Comparison of ENCODE assay signal across 24 mouse cellular contexts in genomic region chr10:28614396-28614795, GRCm38 (mm10). TPM values are rescaled to one million over a fixed set of nuclear protein-coding genes. Genes with fewer than 3 reads are reported as not detected.
"Had no signal": no experiment of that assay in that cellular context is flagged by ENCODE, and none has a peak within 500 bp of the region (broad histone marks: within the 10 kb centered on the region; RNA-seq: fewer than 3 reads in every experiment).

No protein-coding gene starts in this region.

- H3K27me3 ChIP-seq: liver, embryonic 12.5 days; midbrain, embryonic 12.5 days; neural tube, embryonic 13.5 days; neural tube, embryonic 15.5 days had no signal

- DNase-seq: lung, adult 18-20 months; lung, postnatal 4 days; midbrain, embryonic 14.5 days; retina, postnatal 1 day; right cerebral cortex, adult 18-20 months; right cerebral cortex, postnatal 25 days; right cerebral cortex, postnatal 4 days; spleen, adult 18-20 months; thymus, adult 18-20 months; thymus, postnatal 14 days; thymus, postnatal 36 days had no signal

- H3K4me3 ChIP-seq: liver, embryonic 12.5 days; midbrain, embryonic 10.5 days; midbrain, embryonic 12.5 days; myocyte; neural tube, embryonic 13.5 days; neural tube, embryonic 15.5 days had no signal

- H3K9ac ChIP-seq: liver, embryonic 12.5 days; liver, embryonic 14.5 days; midbrain, embryonic 12.5 days; neural tube, embryonic 13.5 days; neural tube, embryonic 15.5 days had no signal

- H3K4me1 ChIP-seq: liver, embryonic 12.5 days; midbrain, embryonic 10.5 days; midbrain, embryonic 12.5 days; neural tube, embryonic 13.5 days; neural tube, embryonic 15.5 days had no signal

- H3K9me3 ChIP-seq: liver, embryonic 12.5 days; midbrain, embryonic 10.5 days; midbrain, embryonic 12.5 days; neural tube, embryonic 13.5 days; neural tube, embryonic 15.5 days had no signal

- H3K4me2 ChIP-seq: liver, embryonic 12.5 days; midbrain, embryonic 12.5 days; neural tube, embryonic 13.5 days; neural tube, embryonic 15.5 days had no signal

- H3K36me3 ChIP-seq: liver, embryonic 12.5 days; midbrain, embryonic 10.5 days; midbrain, embryonic 12.5 days; neural tube, embryonic 13.5 days; neural tube, embryonic 15.5 days had no signal

- ATAC-seq: liver, embryonic 12.5 days; midbrain, embryonic 16.5 days had no signal

- H3K27ac ChIP-seq: liver, embryonic 12.5 days; liver, embryonic 14.5 days; midbrain, embryonic 10.5 days; midbrain, embryonic 12.5 days; neural tube, embryonic 13.5 days; neural tube, embryonic 15.5 days had no signal

RNA-seq across cellular contexts. Expression of gene Themis, which starts 53.8 kb away (rescaled TPM):
- polyA plus RNA-seq: liver, adult 2 months; liver, embryonic 12.5 days; liver, embryonic 16.5 days; midbrain, embryonic 10.5 days; midbrain, embryonic 12.5 days; midbrain, embryonic 14.5 days; neural tube, embryonic 11.5 days; neural tube, embryonic 13.5 days; neural tube, embryonic 15.5 days; small intestine, adult 2 months; stomach, embryonic 14.5 days had no signal
